Mouse (Mus musculus) bone marrow macrophage, adult 2 months (primary cell): ENCODE data around the gene Gm17622.

Experiments used
- CTCF ChIP-seq: IDR thresholded peaks from 2 replicates; pipeline ENCODE4 v1.5.1; 2012; ENCODE audit warnings: low read depth, mild to moderate bottlenecking, low read length, moderate library complexity
- POLR2A ChIP-seq: IDR thresholded peaks from 2 replicates; pipeline ENCODE4 v1.6.1; 2012; ENCODE audit warnings: mild to moderate bottlenecking, low read depth, low read length, borderline replicate concordance

- TF ChIP-seq CTCF (no peak), POLR2A (no peak)
Measured at GRCm38 (mm10) chr13:96465315-96465714, 25.2 kb upstream of the Gm17622 start.
